Mouse (Mus musculus): Measurements from ENCODE around the gene Cbll1. TPM values are rescaled to one million over a fixed set of nuclear protein-coding genes. Genes with fewer than 3 reads are reported as not detected.
"Not testable (repeated sequence)": the region's sequence is repeated elsewhere in the genome, so short reads cannot be mapped to it uniquely, and the experiment has no call there.

The Cbll1 gene
- polyA plus RNA-seq, 1 experiment from 2014 or later: 13.3 TPM

DNA sequence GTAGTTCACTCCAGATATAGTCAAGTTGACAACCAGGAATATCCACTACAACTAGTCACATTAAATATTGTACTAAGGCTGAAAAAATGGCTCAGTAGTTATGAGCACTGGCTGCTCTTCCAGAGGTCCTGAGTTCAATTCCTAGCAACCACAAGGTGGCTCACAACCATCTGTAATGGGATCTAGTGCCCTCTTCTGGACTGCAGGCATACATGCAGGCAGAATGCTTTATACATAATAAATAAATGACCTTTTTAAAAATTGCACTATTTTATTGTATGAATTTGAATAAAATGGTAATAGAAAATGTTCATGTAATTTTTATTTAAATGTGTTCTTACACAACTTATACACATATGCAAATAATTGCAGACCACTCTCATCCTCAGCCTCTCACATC, 3.8 kb upstream of the Cbll1 start:
- no peak for ATAC-seq
- H3K4me2 ChIP-seq (ENCODE audit: low read length): no peak overlapping the region
- H3K27me3 ChIP-seq (replicated peaks; ENCODE audit: control insufficient read depth, insufficient read depth, low read length): no peaks in the 10 kb centered on the region
- H3K9me3 ChIP-seq (ENCODE audit: control insufficient read depth, low read length): no peaks in the 10 kb centered on the region
- H3K4me1 ChIP-seq (ENCODE audit: control insufficient read depth, insufficient read depth, low read depth, low read length): peaks cover 5% of the 10 kb centered on the region
- no peak overlapping the region for H3K4me3 ChIP-seq (ENCODE audit: low read length)
- H3K9ac ChIP-seq (ENCODE audit: low read depth, low read length): no peak overlapping the region
- no peak overlapping the region for H3K27ac ChIP-seq (ENCODE audit: low read depth, low read length)
- H3K36me3 ChIP-seq (ENCODE audit: control insufficient read depth, insufficient read depth, low read length): no peaks in the 10 kb centered on the region

DNA sequence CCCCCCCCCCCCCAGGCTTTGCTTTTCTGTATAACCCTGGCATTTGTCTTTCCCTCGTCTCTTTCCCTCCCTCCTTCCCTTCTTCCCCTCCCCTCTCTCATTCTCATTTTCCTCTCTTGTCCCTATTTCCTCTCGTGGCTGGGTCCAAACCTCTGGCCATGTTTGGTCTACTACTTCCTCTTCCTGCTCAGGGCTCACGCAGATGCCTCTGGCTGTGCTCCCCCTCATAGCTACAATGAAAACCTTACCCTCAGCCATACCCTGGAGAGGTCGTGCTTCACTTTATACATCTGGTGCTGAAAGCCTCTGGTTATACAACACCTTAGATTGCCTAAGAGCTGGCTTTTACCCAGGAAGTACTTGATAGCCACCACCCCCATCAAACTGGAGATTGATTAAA, 1.9 kb upstream of the Cbll1 start:
- no peaks in the 10 kb centered on the region for H3K27me3 ChIP-seq (replicated peaks; ENCODE audit: control insufficient read depth, insufficient read depth, low read length)
- H3K36me3 ChIP-seq (ENCODE audit: control insufficient read depth, insufficient read depth, low read length): no peaks in the 10 kb centered on the region
- H3K4me3 ChIP-seq (ENCODE audit: low read length): no peak overlapping the region
- 71% methylated on average over 4 of the region's 4 CpGs for WGBS
- no peaks in the 10 kb centered on the region for H3K9me3 ChIP-seq (ENCODE audit: control insufficient read depth, low read length)
- ATAC-seq: no peak
- H3K9ac ChIP-seq (ENCODE audit: low read depth, low read length): no peak overlapping the region
- peaks cover 12% of the 10 kb centered on the region for H3K4me1 ChIP-seq (ENCODE audit: control insufficient read depth, insufficient read depth, low read depth, low read length)
- no peak overlapping the region for H3K27ac ChIP-seq (ENCODE audit: low read depth, low read length)
- H3K4me2 ChIP-seq (ENCODE audit: low read length): no peak overlapping the region

DNA sequence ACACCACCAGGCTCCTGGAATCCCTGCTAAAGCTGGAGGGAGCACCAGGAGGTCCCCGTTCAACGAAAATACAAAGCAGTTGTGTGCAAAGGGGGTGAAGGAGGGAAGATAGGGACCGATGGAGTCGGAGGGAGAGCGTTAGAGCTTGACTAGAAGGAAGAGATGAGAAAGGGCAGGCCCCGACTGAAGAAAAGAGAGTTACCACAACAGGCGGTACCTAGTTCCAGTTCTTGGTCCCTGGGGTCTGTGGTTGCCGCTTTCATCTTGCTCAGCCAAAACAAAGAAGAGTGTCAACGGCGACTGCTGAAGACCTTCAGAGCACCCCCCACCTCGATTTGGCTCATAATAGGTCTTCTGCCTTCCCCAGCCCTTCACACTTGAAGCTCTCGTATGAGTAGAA, 780 bp upstream of the Cbll1 start:
- WGBS: 2% methylated on average over 12 of the region's 12 CpGs
- ATAC-seq: no peak

DNA sequence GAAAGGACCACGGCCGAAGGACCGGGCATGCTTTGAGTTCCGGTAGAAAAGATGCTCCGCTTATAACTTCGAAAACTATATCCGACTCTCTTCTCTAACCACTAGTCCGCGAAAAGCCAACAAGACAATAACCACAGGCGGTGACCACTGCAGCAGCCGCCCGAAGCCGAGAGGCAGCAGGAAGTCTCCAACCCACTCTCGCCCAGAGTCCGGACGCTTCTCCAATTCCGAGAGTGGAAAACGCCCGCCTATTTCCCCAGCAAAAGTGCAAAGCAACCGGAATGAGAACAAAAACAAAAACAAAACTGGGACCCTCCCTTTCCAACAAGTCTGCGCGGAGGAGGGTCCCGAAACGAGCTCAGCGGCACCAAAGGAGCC, 491 bp downstream of the Cbll1 start:
- H3K4me1 ChIP-seq (ENCODE audit: control insufficient read depth, insufficient read depth, low read depth, low read length): peaks cover 12% of the 10 kb centered on the region
- peak overlapping the region; percentile 62 for H3K4me3 ChIP-seq (ENCODE audit: low read length)
- ATAC-seq: 0 out of 2 replicates have a peak, but pooled peaks have one; percentile 0
- WGBS: 2% methylated on average over 25 of the region's 25 CpGs
- H3K9ac ChIP-seq (ENCODE audit: low read depth, low read length): peak overlapping the region; percentile 79
- peak overlapping the region; percentile 95 for H3K27ac ChIP-seq (ENCODE audit: low read depth, low read length)
- H3K27me3 ChIP-seq (replicated peaks; ENCODE audit: control insufficient read depth, insufficient read depth, low read length): no peaks in the 10 kb centered on the region
- no peaks in the 10 kb centered on the region; the same call in 1 of the 2 replicates for H3K36me3 ChIP-seq (ENCODE audit: control insufficient read depth, insufficient read depth, low read length)
- no peaks in the 10 kb centered on the region for H3K9me3 ChIP-seq (ENCODE audit: control insufficient read depth, low read length)
- peak overlapping the region; percentile 89 for H3K4me2 ChIP-seq (ENCODE audit: low read length)

More for the DNA sequence above, 780 bp upstream of the Cbll1 start:
- H3K4me1 ChIP-seq (ENCODE audit: control insufficient read depth, insufficient read depth, low read depth, low read length): peaks cover 12% of the 10 kb centered on the region
- H3K27me3 ChIP-seq (replicated peaks; ENCODE audit: control insufficient read depth, insufficient read depth, low read length): no peaks in the 10 kb centered on the region
- no peaks in the 10 kb centered on the region for H3K9me3 ChIP-seq (ENCODE audit: control insufficient read depth, low read length)
- peak overlapping the region; percentile 79 for H3K9ac ChIP-seq (ENCODE audit: low read depth, low read length)
- H3K36me3 ChIP-seq (ENCODE audit: control insufficient read depth, insufficient read depth, low read length): no peaks in the 10 kb centered on the region
- H3K4me3 ChIP-seq (ENCODE audit: low read length): peak overlapping the region; percentile 62
- peak overlapping the region; percentile 95 for H3K27ac ChIP-seq (ENCODE audit: low read depth, low read length)
- H3K4me2 ChIP-seq (ENCODE audit: low read length): peak overlapping the region; percentile 93

DNA sequence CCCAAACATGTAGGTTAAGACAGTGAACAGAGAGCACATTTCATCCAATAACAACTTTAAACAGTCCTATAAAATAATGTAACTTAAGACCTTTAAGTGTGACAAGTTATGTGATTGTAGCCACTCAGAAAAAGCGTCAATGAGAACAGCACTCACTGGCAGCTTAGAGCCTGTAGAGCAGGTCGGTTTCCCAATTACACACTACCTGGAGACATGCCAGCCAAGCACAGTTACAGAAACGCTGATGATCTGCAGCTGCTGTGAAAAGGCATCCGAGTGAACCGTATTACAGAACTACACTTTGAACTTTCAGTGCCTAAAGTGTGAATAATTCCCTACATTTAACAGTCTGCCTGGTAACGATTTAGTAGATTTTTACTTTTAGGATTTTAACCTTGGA, 13.0 kb downstream of the Cbll1 start:
- no peaks in the 10 kb centered on the region for H3K27me3 ChIP-seq (replicated peaks; ENCODE audit: control insufficient read depth, insufficient read depth, low read length)
- no peak overlapping the region for H3K4me3 ChIP-seq (ENCODE audit: low read length)
- WGBS: 71% methylated on average over 6 of the region's 6 CpGs
- no peaks in the 10 kb centered on the region for H3K9me3 ChIP-seq (ENCODE audit: control insufficient read depth, low read length)
- no peak overlapping the region for H3K9ac ChIP-seq (ENCODE audit: low read depth, low read length)
- no peak overlapping the region for H3K27ac ChIP-seq (ENCODE audit: low read depth, low read length)
- H3K36me3 ChIP-seq (ENCODE audit: control insufficient read depth, insufficient read depth, low read length): peaks cover 19% of the 10 kb centered on the region
- H3K4me1 ChIP-seq (ENCODE audit: control insufficient read depth, insufficient read depth, low read depth, low read length): no peaks in the 10 kb centered on the region
- ATAC-seq: no peak
- H3K4me2 ChIP-seq (ENCODE audit: low read length): no peak overlapping the region

DNA sequence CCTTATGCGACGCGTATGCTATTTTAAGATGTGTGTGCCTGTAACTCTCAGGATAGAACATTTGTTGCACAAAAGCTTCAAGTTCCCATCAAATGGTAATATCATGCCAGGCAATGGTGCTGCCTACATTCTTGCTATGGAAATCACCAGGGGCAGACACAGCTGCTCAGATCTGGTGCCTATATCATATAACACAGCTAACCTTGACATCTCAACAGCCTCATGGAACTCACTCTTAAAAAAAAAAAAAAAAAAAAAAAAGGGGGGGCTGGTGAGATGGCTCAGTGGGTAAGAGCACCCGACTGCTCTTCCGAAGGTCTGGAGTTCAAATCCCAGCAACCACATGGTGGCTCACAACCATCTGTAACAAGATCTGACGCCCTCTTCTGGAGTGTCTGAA, 21.2 kb downstream of the Cbll1 start:
- not testable (repeated sequence) for H3K9me3 ChIP-seq (ENCODE audit: control insufficient read depth, low read length); H3K9ac ChIP-seq (ENCODE audit: low read depth, low read length); H3K36me3 ChIP-seq (ENCODE audit: control insufficient read depth, insufficient read depth, low read length); H3K4me3 ChIP-seq (ENCODE audit: low read length); H3K4me2 ChIP-seq (ENCODE audit: low read length); H3K27ac ChIP-seq (ENCODE audit: low read depth, low read length); H3K4me1 ChIP-seq (ENCODE audit: control insufficient read depth, insufficient read depth, low read depth, low read length); H3K27me3 ChIP-seq (replicated peaks; ENCODE audit: control insufficient read depth, insufficient read depth, low read length); ATAC-seq
- 93% methylated on average over 4 of the region's 6 CpGs for WGBS

DNA sequence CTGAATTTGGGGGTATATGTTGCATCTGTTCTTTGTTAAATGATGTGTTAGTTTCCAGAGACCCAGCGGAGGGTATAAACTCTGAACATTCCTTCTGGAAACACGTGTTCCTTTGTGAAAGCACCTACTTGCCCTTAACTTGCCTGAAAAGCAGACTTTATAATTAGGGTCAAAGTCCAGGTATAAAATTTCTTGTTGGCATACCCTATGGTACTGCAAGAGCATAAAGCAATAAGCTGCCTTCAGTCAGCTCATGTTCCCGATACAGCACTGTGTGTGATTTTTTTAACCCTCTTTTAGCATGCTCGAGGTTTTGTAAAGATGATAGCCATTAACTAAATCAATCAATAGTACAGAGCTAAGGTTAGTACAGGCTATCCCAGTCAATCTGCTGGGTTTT, 36.8 kb downstream of the Cbll1 start:
- Histone ChIP-seq H3K9ac (ENCODE audit: low read depth, low read length) (no peak overlapping the region), H3K27me3 (replicated peaks; ENCODE audit: control insufficient read depth, insufficient read depth, low read length) (no peaks in the 10 kb centered on the region), H3K4me2 (ENCODE audit: low read length) (no peak overlapping the region), H3K4me3 (ENCODE audit: low read length) (no peak overlapping the region), H3K9me3 (ENCODE audit: control insufficient read depth, low read length) (no peaks in the 10 kb centered on the region), H3K4me1 (ENCODE audit: control insufficient read depth, insufficient read depth, low read depth, low read length) (no peaks in the 10 kb centered on the region), H3K27ac (ENCODE audit: low read depth, low read length) (no peak overlapping the region), H3K36me3 (ENCODE audit: control insufficient read depth, insufficient read depth, low read length) (no peaks in the 10 kb centered on the region)
- WGBS: 82% methylated on average over 4 of the region's 4 CpGs
- ATAC-seq: no peak

DNA sequence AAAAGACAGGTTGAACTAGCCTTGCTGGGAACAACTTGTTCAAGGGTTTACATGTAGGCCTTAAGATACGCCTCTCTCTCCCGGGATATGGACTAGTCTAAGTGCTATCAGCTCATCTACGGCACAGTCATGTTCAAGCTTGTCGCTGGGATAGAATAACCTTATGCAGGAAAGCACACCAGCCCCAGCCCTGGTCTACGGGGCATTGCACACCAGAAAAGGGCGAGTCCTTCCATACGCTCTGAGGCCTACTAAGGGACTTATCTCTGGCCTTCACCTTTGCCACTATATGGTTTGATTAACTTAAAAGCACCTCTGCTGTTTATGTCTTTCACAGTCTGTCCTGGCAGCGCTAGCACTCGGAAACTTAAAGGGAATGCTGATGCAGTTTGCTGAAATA, 38.0 kb downstream of the Cbll1 start:
- H3K9me3 ChIP-seq (ENCODE audit: control insufficient read depth, low read length): no peaks in the 10 kb centered on the region

DNA sequence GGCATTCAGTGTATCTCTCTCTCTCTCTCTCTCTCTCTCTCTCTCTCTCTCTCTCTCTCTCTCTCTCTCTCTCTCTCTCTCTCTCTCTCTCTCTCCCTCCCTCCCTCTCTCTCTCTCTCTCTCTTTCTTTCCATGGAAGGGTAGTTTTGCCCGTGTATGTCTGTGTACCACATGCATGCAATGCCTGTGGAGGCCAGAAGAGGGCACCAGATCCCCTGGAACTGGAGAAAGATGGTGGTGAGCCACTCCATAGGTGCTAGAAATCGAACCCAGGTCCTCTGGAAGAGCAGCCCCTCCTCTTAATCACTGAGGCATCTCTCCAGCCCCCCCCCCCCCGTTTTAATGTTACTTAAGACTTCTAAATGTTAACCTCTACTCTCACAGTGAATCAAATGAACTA, 39.1 kb downstream of the Cbll1 start:
- H3K27me3 ChIP-seq (replicated peaks; ENCODE audit: control insufficient read depth, insufficient read depth, low read length); H3K4me2 ChIP-seq (ENCODE audit: low read length); H3K36me3 ChIP-seq (ENCODE audit: control insufficient read depth, insufficient read depth, low read length); ATAC-seq; H3K4me3 ChIP-seq (ENCODE audit: low read length); H3K9me3 ChIP-seq (ENCODE audit: control insufficient read depth, low read length); H3K27ac ChIP-seq (ENCODE audit: low read depth, low read length); H3K9ac ChIP-seq (ENCODE audit: low read depth, low read length); H3K4me1 ChIP-seq (ENCODE audit: control insufficient read depth, insufficient read depth, low read depth, low read length): not testable (repeated sequence)
- WGBS: 48% methylated on average over 3 of the region's 3 CpGs

More for the DNA sequence above, 38.0 kb downstream of the Cbll1 start:
- no peak for ATAC-seq
- no peaks in the 10 kb centered on the region for H3K4me1 ChIP-seq (ENCODE audit: control insufficient read depth, insufficient read depth, low read depth, low read length)
- H3K27ac ChIP-seq (ENCODE audit: low read depth, low read length): no peak overlapping the region
- H3K36me3 ChIP-seq (ENCODE audit: control insufficient read depth, insufficient read depth, low read length): no peaks in the 10 kb centered on the region
- H3K9ac ChIP-seq (ENCODE audit: low read depth, low read length): no peak overlapping the region
- WGBS: 95% methylated on average over 9 of the region's 9 CpGs
- H3K27me3 ChIP-seq (replicated peaks; ENCODE audit: control insufficient read depth, insufficient read depth, low read length): no peaks in the 10 kb centered on the region
- no peak overlapping the region for H3K4me2 ChIP-seq (ENCODE audit: low read length)
- H3K4me3 ChIP-seq (ENCODE audit: low read length): no peak overlapping the region

DNA sequence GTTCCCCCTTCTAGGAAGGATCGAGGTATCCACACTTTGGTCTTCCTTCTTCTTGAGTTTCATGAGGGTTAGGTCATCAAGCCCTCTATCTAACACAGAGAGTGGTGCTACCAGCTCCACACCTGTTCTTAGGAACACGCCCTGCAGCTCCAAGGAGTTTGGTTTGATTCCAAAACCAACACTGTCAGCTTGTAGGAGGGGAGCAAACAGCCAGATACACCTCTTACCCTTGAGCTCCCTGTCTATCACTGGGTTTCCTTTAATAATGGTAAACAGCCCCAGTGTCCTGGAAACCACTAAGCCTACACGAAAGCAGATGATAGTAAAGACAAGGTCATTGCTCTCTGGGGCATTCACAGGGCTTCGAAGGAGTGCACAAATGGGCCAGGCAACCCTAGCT, 40.9 kb downstream of the Cbll1 start:
- H3K9ac ChIP-seq (ENCODE audit: low read depth, low read length): no peak overlapping the region
- no peak for ATAC-seq
- H3K4me2 ChIP-seq (ENCODE audit: low read length): no peak overlapping the region
- H3K36me3 ChIP-seq (ENCODE audit: control insufficient read depth, insufficient read depth, low read length): no peaks in the 10 kb centered on the region
- H3K4me3 ChIP-seq (ENCODE audit: low read length): no peak overlapping the region
- no peak overlapping the region for H3K27ac ChIP-seq (ENCODE audit: low read depth, low read length)
- no peaks in the 10 kb centered on the region for H3K4me1 ChIP-seq (ENCODE audit: control insufficient read depth, insufficient read depth, low read depth, low read length)
- WGBS: 72% methylated on average over 4 of the region's 4 CpGs
- no peaks in the 10 kb centered on the region for H3K9me3 ChIP-seq (ENCODE audit: control insufficient read depth, low read length)
- no peaks in the 10 kb centered on the region for H3K27me3 ChIP-seq (replicated peaks; ENCODE audit: control insufficient read depth, insufficient read depth, low read length)
